Mouse (Mus musculus): ENCODE data around the gene Lsamp.

The Lsamp gene

DNA sequence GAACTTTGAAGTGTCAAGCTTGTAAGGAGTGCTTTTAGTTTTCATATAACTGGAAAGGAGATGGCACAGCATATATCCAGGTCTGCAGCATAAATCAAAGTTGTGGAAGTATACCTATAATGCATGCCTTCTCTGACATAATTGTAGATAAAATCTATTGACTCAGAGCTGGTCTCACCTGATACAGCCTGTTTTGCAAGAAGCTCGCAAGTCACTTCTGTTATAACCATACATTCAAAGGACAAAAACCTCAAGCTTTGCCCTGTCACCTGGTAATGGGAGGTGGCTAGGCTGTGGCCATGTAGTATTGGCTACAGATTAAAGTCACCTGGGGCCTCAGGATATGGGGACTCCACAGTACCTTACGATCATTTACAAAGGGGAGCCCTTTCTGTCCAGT lies 507.4 kb downstream of the Lsamp start:
- no peak for DNase-seq (ENCODE audit: low read depth, low spot score)

DNA sequence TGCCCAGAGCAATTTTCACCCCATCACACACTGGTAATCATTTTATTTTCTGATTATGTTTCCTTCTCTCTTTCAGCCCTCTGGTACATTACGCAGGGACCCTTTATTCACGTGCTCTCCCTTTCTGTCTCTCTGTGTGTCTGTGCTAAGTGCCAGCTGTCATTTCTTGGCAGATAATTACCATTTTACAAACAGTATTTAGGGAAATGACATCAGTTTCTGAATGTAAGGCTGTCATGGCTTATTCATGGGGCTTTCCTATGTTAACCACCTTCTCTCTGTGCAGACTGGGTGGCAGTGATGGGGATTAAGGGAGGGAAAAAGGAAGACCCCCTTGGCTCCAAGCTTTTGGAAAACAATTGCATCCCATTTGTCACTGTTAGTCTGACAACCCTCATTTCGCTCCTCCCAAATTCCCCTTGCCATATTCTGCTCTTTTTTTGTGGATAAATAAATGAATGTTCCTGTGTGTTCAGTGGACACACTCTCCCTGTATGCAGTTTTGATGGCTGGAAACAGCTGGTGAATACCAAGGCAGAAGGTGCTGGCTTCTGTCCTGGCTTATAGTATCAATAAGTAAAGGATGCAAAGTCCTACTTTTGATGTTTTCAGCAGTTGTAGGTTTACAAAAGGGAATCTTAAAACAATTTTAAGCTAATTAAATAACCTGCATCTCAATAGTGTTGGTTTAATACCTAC lies 520.2 kb downstream of the Lsamp start:
- DNase-seq (ENCODE audit: low read depth, low spot score): no peak

DNA sequence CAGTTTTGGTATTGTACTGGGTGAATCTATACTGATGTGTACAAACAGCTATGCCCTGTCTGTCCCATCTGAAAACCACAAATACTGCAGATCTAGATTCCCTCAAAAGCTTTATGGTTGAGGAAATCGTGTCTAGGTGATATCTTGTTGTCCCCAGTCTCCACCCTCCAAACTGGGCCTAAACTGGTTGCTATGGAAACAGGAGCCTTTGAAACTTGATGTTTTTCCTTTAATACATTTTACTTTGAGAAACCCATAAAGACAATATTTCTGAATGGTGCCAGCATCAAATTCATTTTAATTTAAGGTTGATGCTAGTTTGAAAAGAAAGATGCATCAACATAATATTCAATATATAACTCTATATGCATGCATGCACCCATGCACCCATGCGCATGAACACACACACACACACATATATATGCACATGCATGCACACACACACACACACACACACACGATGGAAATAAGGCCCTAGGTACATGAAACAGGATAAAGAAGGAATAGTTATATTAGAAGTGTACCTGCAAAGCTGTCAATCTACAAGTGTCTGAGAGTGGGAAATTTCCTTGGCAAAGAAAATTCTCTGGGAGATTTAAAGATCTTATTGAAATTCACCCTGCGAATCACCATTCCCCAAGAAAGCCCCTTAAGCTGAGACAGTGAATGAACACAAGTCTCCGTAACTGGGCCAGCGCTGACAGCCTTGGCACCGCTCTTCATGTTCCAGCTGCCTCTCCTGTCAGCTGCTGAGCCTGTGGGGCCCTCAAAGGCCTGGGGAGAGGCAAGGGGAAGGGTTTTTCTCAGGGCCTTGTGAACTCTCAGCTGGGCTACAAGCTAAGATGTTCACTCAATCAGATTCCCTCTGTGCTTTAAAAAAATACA lies 525.2 kb downstream of the Lsamp start:
- DNase-seq (ENCODE audit: low read depth, low spot score): no peak

DNA sequence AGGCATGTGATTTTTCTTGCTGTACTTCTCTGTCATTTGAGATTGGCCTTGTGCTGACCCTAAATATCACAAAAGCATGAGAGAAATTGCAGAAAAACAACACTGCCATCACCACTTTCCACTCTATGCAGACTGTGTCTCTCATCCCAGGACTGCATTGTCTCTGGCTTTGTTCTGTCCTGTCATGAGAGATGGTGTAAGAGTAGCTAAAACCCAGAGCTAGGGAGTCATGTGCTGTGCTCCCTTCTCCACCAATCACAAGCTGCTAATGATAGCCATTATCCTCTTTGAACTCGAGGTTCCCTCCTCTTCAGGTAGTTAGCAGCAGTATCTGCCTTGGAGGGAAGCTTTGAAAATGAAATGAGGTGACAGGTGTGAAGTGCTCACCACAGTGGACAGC lies 552.6 kb downstream of the Lsamp start:
- DNase-seq (ENCODE audit: low read depth, low spot score): no peak

DNA sequence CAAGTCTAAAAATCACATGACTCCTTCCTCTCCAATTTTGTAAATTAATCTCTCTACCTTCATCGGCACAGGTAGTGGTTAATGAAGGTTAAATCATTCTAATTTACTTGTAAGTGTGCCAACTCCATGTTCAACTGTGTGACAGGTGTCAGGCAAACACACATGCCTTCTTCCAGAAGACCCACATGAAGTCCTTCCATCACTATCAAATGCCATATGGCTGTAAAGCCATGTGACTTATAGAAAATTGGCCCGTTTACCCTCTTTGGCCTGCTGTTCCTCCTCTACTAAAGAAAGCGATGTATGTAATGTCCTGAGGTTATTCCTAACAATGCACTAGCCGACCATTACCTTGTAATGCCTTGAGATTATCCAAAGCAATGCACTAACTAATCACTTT lies 565.5 kb downstream of the Lsamp start:
- no peak for DNase-seq (ENCODE audit: low read depth, low spot score)

DNA sequence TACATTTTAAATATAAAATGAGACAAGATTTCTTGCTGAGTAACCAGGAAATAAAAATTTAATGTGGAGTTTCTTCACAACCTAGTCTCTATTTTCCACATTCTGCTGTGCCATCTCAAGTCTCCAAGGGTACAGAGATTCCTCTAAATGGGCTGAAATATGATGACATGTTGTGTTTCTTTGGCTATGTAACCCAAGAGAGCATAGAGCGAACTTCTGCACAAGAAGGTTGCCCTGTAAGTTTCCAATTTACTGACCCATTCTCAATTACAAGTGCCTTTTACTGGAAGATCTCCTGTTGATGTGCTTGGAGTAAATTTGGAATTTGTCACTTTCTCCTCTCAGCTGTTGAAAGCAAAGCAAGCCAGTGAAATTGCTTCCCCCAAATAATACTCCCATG lies 571.4 kb downstream of the Lsamp start:
- no peak for DNase-seq (ENCODE audit: low read depth, low spot score)

DNA sequence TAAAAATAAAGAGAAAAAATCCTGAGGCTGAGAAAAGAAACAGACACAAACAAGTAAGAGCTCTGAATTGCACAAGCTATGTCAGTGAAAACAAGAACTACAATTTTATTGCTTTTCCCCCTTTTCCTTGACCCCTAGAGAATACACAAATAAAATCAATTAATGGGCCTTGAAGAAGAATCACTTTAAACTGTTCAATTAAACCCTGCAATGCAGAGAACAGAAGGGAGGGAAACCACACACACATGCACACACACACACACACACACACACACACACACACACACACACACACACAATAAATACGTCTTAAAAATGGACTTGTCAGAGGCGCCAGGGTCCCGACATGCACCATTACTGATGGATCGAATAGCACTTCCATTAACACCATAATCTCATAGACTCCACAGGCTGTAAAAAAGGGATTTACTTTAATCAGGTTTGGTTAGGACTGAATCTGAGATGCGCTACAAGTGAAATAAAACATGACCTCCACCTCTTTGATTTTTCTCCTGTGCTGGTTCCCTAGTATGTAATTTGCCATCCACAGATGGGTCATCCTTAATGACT lies 573.6 kb downstream of the Lsamp start:
- no peak for DNase-seq (ENCODE audit: low read depth, low spot score)

DNA sequence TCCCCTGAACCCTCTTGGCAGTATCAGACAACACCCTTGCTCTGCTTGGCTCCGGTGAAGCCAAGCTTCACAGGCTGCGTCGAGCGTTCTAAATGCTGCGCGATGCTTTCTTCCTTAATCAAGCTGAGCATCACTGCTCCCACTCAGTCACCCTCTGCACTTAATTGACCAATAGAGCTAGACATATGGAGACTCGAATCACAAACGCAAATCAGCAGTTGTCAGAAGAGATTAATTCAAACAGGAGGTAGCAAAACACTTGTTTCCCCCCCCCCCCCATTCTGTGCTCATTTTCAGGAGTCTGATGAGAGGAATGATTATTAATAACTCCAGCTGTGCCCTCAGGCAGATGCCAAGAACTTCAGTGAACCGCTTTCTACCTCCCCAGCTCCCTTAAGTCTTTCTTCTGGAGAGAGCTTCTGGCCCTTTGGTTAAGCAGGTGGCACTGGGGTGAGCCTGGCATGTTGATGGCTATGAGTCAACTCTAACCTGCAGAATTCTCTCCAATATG lies 583.3 kb downstream of the Lsamp start:
- no peak for DNase-seq (ENCODE audit: low read depth, low spot score)

DNA sequence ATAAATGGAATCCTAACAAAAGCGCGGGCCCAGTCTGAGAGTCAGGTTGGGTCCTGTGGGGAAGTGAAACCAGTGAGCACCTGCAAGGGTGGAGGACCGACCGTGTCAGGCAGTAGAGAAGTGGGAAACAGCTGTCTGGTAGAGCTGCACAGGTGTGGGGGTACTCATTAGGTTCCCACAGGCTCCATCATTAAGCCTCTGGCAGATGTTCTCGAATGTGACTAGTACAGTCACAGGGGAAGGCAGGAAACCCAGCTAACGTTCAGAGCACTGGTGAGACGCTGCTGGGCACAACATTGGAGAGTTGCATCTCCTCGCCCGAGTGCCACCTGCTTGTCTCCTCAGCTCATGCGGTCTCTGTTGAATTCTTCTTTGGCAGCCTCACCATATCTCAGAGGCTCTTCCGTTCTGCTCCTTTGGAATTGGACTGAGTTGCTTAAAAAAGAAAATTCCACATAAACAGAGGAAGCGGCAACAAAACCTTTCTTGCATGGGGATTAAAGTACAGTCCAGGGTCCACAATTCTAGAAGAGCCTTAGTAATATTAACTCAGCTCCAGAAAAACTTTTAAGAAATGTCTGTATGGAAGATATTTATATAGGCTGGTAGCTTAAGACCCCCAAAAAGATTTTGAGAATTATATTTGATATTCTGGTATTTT lies 588.1 kb downstream of the Lsamp start:
- no peak for DNase-seq (ENCODE audit: low read depth, low spot score)

DNA sequence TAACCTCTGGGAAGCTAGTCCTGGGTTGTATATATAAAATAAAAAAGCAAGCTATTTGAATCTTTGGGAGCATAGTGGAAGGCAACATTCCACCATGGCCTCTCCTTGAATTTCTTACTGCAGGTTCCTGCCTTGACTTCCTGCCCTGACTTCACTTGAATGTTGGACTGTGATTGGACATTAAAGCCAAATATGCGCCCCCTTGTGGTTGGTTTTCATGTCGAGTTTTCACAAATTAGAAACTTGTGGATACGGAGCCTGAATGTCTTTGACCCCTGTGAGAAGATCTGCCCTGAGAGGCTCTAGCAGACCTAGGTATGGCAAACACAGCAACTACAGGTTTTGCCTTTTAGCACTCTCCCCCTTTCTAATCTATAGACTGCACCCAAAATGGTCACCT lies 597.9 kb downstream of the Lsamp start:
- DNase-seq (ENCODE audit: low read depth, low spot score): peak; percentile 79

DNA sequence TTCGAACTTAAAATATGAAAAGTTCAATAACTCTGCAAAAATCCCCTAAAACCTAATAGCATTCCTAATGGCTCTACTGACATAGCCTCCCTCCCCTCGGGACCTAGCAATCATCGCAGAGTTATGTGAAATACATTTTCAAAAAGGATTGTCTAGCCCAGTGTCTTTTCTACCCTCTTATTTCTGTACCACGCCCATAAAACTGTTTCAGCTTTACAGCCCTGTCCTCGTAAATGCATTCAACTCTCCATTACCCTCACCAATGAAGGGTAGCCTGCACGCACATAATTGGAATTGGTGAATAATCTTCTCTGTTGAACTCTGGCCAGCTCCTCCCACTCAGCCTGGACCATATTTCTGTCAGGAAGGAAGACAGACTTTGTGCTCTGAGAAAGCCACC lies 609.0 kb downstream of the Lsamp start:
- no peak for DNase-seq (ENCODE audit: low read depth, low spot score)

DNA sequence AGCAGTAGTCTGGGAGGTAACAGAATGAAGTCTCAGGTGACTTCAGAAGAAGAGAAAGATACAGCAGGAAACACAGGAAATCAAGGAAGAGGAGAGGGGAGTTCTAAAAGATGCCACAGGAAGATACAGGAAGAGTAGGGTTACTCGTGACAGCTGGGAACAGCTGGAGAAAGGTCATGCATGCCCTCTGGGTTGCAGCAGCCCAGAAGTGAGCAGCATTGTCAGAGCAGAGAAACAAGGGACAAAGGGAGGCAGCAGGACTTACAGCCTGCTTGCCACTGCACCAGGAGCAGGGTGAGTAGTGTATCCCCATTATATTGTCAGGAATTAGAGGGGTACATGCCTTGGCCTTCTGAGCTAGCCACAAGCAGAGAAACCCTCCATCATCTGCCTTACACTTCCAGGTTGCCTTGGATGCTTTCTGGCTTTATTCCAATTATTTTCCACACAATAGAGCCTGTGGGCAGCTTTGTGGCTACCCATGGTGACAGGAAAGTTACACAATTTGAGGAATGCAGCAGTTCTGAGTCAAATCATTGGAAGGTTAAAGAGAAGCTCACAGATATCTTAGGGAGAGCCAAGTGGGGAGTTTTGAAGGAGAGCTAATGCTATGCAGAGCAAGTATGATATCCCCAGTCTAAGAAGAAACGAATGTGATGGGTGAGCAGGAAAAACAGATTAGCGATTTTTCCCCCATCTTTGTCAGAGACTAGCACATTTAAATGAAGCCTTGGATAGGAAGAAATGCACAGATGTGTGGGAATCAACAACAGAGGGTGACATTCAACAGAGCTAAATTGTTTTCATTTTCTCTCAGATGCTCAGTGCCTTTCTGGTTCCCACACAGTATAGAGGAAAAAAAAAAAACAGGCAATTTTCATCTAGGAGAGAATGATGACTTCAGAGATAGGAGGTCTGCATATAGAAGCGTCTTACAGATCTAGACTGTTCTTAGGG lies 617.5 kb downstream of the Lsamp start:
- DNase-seq (ENCODE audit: low read depth, low spot score): peak; percentile 57

DNA sequence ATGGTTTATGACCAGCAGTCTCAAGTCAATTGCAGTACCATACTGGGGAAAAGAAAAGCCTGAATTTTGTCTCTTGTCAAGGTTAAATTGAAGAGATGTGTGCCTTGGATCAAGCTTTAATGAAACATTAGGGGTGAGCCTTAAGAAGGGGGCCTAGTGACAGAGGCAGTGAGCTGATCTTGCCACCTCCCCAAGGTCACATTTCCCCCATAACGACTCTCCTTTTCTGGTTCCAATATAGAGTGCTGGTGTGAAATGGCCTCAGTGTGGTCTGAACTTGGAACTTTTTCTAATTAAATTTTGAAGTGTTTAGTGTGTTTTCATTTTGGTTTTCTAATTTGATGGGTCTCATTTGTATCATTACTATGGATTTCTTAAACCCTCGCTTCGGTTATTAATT lies 623.3 kb downstream of the Lsamp start:
- no peak for DNase-seq (ENCODE audit: low read depth, low spot score)

DNA sequence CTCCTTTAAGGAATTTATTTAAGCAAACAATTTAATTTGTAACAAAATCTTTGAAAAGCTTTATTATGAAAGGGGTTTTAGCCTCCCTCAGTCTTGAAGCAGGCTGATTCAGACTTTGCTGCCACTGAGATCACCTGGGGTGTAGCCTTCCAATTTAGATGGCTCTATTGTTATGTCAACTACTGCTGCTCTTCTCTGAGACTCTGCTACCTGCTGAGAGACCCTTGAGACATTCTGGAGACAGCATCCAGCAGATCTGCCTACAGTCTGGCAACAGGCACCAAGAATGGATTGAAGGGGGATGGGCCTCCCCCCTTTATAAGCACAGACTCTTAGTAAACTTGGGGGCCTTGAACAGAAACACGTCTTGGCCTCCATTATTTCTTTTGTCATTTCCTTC lies 632.5 kb downstream of the Lsamp start:
- DNase-seq (ENCODE audit: low read depth, low spot score): peak; percentile 91

DNA sequence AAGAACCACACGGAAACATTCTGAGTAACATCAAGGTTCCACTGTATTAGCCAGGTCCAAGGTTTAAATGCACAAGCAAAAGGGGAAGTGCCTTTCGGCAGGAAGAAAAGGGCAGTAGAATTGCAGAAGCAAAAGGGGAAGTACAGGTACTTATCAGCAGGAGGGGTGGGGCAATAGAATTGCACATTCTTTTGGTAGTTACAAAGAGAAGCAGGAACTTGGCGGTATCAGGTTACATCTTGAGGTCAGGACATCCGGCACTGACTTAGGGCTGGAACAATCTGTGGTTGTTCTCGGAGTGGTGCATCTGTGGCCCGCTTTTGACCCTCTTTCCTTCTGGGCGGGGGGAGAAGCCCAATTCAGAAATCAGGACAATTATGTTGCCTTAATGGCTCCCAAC lies 636.9 kb downstream of the Lsamp start:
- peak; percentile 92 for DNase-seq (ENCODE audit: low read depth, low spot score)

DNA sequence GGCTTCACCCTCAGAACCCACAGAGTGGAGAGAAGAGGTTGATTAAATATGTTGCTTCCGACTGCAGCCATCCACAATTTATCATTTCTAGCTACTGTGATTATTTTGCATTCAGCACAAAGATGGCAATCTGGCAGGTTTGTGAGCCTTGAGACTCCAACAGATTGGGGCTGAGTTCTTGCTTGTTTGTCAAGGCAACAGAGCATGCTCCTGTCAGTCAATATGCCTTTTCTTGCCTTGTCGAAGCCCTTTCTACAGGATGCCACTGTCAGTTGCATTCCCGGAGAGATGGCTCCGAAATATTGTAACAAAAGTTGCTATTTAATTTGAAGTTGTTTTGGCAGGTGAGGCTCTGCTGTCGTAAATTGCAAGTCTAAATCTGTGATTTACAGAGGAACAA lies 643.0 kb downstream of the Lsamp start:
- no peak for DNase-seq (ENCODE audit: low read depth, low spot score)

DNA sequence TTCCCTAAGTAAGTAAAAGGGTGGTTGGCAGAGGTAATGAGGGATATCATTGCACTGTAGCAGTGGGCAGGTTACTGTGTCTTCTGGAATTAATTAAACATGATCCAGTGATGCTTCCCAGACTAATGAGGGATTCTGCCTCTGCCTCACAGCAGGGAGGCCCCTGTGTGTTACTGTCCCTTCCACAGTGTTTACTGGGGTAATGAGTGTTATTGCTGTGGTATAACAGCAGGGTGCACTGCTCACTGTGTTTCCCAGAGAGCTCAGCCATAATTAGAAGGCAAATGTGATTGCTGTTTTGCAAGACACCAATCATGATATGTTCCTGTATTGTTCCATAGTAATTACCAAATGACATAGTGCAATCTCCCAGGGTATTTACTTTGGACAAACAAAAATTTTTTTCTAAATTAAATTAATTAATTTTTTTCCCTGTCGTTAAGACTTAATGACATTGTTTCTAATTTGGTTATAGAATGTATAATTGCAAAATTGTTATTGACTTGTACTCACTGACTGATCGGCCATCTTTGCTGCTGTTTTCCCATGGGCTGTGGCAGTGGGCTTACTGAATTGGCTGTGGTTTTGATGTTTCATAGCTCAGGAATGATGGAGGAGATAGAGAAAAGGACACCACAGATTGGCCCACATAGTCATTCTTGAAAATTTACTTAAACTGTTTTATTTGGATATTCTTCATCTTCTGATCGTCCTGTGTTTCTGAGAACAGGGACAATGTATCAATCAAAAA lies 655.6 kb downstream of the Lsamp start:
- DNase-seq (ENCODE audit: low read depth, low spot score): peak; percentile 18

DNA sequence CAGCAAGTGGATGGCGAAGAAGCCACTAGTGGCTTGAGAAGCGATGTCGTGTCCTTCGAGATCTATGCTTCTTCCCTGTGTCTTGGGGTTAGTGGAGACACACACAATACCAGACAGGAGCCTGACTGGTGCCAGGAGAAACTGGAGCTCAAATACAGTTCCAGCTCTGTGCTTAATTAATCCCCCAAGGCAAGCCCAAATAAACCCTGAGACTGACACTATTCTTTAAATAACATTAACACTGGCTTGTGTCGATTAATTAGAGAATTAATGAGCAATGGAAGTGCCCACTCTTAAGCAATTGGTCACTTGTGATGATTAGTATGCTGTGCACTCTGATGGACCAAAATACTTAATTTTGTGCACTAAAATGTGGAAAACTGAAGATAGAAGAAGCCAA lies 668.6 kb downstream of the Lsamp start:
- DNase-seq (ENCODE audit: low read depth, low spot score): no peak

DNA sequence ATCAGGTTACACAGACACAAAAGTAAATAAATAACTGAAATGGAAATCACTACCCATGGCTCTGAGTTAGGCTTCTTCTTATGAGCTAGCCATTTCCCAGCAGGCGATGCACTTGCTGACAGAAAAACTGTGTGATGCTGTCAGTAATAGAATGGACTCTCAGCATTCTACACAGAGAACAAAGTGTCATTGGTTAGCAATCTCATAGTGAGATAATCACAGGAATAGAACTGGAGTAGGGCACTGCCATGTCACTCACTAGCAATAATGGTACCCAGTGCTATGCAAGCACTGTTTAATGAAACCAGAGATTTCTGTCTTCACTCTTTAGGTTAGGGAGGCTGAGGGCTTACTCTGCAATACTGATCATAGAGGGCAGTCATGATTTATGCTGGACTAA lies 669.3 kb downstream of the Lsamp start:
- DNase-seq (ENCODE audit: low read depth, low spot score): no peak

DNA sequence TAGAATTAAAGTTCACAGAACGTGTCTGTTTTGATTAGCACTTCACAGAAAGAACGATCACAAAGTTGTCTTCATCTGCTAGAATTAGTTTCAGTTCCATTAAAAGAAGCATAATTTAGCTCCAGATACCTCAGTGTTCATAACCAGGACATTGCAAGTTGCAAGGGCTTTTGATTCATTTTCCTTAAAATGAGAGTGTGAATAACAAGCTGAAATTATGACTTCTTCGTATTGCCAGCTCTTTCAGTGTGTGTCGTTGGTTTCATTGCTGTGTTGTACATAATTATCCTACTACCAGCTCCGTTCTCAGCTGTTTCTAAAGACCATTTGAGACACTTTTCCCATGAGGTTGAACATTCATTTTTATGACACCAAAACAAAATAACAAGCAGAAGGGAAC lies 672.2 kb downstream of the Lsamp start:
- no peak for DNase-seq (ENCODE audit: low read depth, low spot score)

Measured in R1 (cell line).